Mouse (Mus musculus): Measurements from ENCODE around the gene Itpkb.

The Itpkb gene

GRCm38 (mm10) chr1:180347059-180347458 is 16.8 kb downstream of the Itpkb start:
- no peak for DNase-seq

GRCm38 (mm10) chr1:180347907-180348306 is 17.6 kb downstream of the Itpkb start:
- no peak for DNase-seq

GRCm38 (mm10) chr1:180349090-180349489 is 18.8 kb downstream of the Itpkb start:
- no peak for DNase-seq

- no peak for DNase-seq
These were observed 22.0 kb downstream of the Itpkb start for GRCm38 (mm10) chr1:180352258-180352657.

GRCm38 (mm10) chr1:180354129-180354528 is 23.8 kb downstream of the Itpkb start:
- DNase-seq, result no peak

- DNase-seq, result no peak
These were observed 24.9 kb downstream of the Itpkb start for GRCm38 (mm10) chr1:180354976-180355730.

- DNase-seq, result no peak
These were observed 25.9 kb downstream of the Itpkb start for GRCm38 (mm10) chr1:180356176-180356575.

- no peak for DNase-seq
These were observed 26.6 kb downstream of the Itpkb start for GRCm38 (mm10) chr1:180356857-180357256.

GRCm38 (mm10) chr1:180357893-180358331 is 27.6 kb downstream of the Itpkb start:
- no peak for DNase-seq

GRCm38 (mm10) chr1:180358466-180358865 is 28.2 kb downstream of the Itpkb start:
- no peak for DNase-seq

GRCm38 (mm10) chr1:180359311-180359710 is 29.0 kb downstream of the Itpkb start:
- DNase-seq, result no peak

- DNase-seq, result peak; percentile 71 to 75
These were observed 31.9 kb downstream of the Itpkb start for GRCm38 (mm10) chr1:180362176-180362575.

GRCm38 (mm10) chr1:180362844-180363243 is 32.6 kb downstream of the Itpkb start:
- DNase-seq, result no peak

- DNase-seq, result no peak
These were observed 33.0 kb downstream of the Itpkb start for GRCm38 (mm10) chr1:180363317-180363716.

- DNase-seq, result peak; percentile 31 to 38
These were observed 33.7 kb downstream of the Itpkb start for GRCm38 (mm10) chr1:180364005-180364404.

GRCm38 (mm10) chr1:180364720-180365119 is 34.4 kb downstream of the Itpkb start:
- DNase-seq, result no peak

GRCm38 (mm10) chr1:180365180-180365810 is 35.0 kb downstream of the Itpkb start:
- DNase-seq, result peak; percentile 97 to 98

GRCm38 (mm10) chr1:180365983-180366811 is 35.9 kb downstream of the Itpkb start:
- DNase-seq, result peak; percentile 71

- DNase-seq, result peak; percentile 52 to 53
These were observed 36.8 kb downstream of the Itpkb start for GRCm38 (mm10) chr1:180367045-180367619.

GRCm38 (mm10) chr1:180367626-180368025 is 37.3 kb downstream of the Itpkb start:
- DNase-seq, result peak; percentile 48 to 55

- DNase-seq, result peak; percentile 49 to 60
These were observed 37.8 kb downstream of the Itpkb start for GRCm38 (mm10) chr1:180368112-180368511.

- DNase-seq, result peak; percentile 36 to 49
These were observed 38.4 kb downstream of the Itpkb start for GRCm38 (mm10) chr1:180368646-180369045.

Measured in cerebellum, postnatal 14 days (tissue).